Mouse (Mus musculus) stomach, embryonic 15.5 days (tissue): ENCODE data around the gene Kcnj9. TPM values are rescaled to one million over a fixed set of nuclear protein-coding genes. Genes with fewer than 3 reads are reported as not detected.

Experiments used
- ATAC-seq: fragments of 200-750 bp; cut with Nextera tagmentation; 2 replicates; pipeline ENCODE4 v1.8.0; 2017; ENCODE audit warnings: low read depth, moderate number of reproducible peaks, moderate TSS enrichment; ENCODE audit not compliant: insufficient read depth, low FRiP score
- H3K27ac ChIP-seq: fragments of 300-500 bp; sonication (generic); 2 replicates; pipeline ENCODE4 v1.5.1; 2015; ENCODE audit warnings: mild to moderate bottlenecking, inconsistent platforms
- H3K27me3 ChIP-seq: fragments of 300-500 bp; sonication (generic); replicated peaks from 2 replicates; pipeline ENCODE4 v1.6.1; 2015; ENCODE audit warnings: inconsistent platforms
- H3K36me3 ChIP-seq: fragments of 300-500 bp; sonication (generic); 2 replicates; pipeline ENCODE4 v1.6.1; 2015; ENCODE audit warnings: inconsistent platforms
- H3K4me1 ChIP-seq: fragments of 300-500 bp; sonication (generic); 2 replicates; pipeline ENCODE4 v1.6.1; 2015; ENCODE audit warnings: inconsistent platforms
- H3K4me2 ChIP-seq: fragments of 300-500 bp; sonication (generic); 2 replicates; pipeline ENCODE4 v1.6.1; 2015; ENCODE audit warnings: mild to moderate bottlenecking, inconsistent platforms
- H3K4me3 ChIP-seq: fragments of 300-500 bp; sonication (generic); replicated peaks from 2 replicates; pipeline ENCODE4 v1.5.1; 2015; ENCODE audit warnings: inconsistent platforms
- H3K9ac ChIP-seq: fragments of 300-500 bp; sonication (generic); 2 replicates; pipeline ENCODE4 v1.6.1; 2015; ENCODE audit warnings: inconsistent platforms
- H3K9me3 ChIP-seq: fragments of 300-500 bp; sonication (generic); 2 replicates; pipeline ENCODE4 v1.6.1; 2016; ENCODE audit warnings: inconsistent platforms
- WGBS: fragments of 180-500 bp; shearing (Covaris S2); methylation state at CpG from one replicate; pipeline ENCODE4 v1.1.7; 2015; 5-methylcytosine and 5-hydroxymethylcytosine counted together
- polyA plus RNA-seq: library from polyadenylated mRNA; unstranded; fragments of >200 nt; fragmentation: Nextera tagmentation; extraction: Ambion mirVana; gene quantifications from 2 replicates; pipeline ENCODE4 v1.2.1, GENCODE M21; 2015

Kcnj9 gene
- polyA plus RNA-seq, 1 experiment from 2014 or later, result 0.05 TPM

DNA sequence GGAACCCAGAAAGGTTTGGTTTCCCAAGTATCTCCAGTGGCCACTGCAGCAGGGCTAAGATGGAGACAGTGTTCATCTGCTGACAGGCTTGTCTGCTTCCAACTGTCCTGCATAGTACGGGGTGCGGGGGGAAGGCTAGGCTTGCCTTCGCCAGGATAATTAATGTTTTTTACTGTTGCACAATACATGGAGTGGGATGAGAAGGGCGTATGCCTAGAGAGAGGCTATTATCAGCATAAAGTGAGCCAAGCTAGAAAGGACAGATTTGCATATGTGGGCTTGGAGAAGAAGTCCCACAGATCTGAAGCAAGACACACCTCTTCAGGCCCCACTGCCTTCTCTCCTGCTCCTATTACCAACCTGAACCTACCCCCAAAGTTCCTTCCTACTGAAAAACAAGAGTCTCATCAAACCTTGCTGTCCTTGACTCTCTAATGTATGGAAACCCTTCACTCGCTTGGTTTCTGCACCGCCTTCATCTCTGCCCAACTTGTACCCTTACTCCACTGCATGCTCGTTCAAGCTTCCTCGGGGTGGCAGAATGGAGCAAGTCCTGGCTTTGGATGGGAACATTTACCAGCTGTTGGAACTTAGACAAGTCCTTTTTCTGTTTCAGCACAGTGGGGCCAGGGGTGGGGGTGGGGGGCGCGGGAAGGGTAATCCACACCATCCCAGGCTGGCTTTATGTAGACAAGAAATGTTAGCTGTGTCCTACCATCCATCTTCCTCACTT, 47.4 kb downstream of the Kcnj9 start:
- no peak for ATAC-seq
- no peak overlapping the region for H3K4me3 ChIP-seq
- H3K27me3 ChIP-seq, result no peaks in the 10 kb centered on the region
- no peak overlapping the region for H3K4me2 ChIP-seq
- no peak overlapping the region for H3K9ac ChIP-seq
- no peak overlapping the region for H3K27ac ChIP-seq
- no peaks in the 10 kb centered on the region for H3K9me3 ChIP-seq
- WGBS, result 66% methylated on average over 10 of the region's 10 CpGs
- no peaks in the 10 kb centered on the region for H3K36me3 ChIP-seq
- no peaks in the 10 kb centered on the region for H3K4me1 ChIP-seq

DNA sequence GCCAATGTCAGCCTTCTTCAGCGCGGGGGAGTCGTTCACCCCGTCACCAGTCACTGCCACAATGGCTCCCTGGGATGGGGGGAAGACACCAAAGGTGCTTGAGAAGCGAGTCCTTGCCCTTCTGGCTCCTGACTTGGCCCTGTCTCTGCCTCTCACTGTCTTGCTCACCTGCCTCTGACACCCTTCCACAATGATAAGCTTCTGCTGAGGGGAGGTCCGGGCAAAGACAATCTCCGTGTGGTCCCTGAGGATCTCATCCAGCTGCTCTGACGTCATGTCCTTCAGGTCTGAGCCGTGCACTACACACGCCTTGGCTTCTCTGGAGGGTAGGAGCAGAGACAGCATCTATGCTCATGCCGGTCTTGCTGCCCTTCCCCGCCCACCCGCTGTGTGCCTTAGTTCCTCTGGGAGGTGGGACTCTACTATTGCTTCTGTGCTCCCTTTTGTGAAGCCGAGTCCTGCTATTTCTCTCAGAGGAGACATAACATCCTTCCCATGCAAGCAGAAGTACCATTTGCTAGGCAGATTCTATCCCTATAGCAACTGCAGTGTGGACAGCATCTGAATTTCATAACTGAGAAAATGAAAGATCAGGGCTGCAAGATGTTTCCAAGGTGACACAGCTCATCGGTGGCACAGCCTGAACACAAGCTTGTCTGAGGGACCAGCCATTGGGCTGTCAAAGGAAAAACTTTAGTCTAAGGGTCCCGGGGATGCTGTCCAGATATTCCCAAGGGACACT, 49.2 kb downstream of the Kcnj9 start:
- Histone ChIP-seq H3K9me3 (no peaks in the 10 kb centered on the region), H3K4me3 (no peak overlapping the region), H3K27ac (no peak overlapping the region), H3K36me3 (no peaks in the 10 kb centered on the region), H3K4me2 (no peak overlapping the region), H3K4me1 (no peaks in the 10 kb centered on the region), H3K27me3 (no peaks in the 10 kb centered on the region), H3K9ac (no peak overlapping the region)
- no peak for ATAC-seq
- 79% methylated on average over 16 of the region's 16 CpGs for WGBS

DNA sequence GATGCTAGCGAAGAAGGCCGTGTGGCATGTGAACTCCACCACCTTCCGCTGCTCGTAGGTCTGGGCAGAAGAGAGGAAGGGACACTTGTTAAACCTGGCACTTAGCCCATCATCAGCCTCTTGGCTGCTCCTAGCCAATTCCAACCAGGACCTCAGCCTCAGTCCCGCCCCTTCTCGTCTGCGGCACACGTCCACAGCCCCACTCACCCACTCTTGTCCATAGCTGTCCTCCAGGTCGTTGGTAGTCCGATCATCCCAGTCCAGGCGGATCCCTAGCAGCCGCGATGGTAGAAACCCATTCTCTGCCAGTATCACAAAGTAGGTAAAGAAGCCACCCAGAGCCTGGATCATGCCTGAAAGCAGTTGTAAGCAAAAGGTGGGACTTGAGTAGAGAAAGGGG, 50.8 kb downstream of the Kcnj9 start:
- Histone ChIP-seq H3K9ac (no peak overlapping the region), H3K27me3 (no peaks in the 10 kb centered on the region), H3K27ac (no peak overlapping the region), H3K4me2 (no peak overlapping the region), H3K36me3 (no peaks in the 10 kb centered on the region), H3K4me3 (no peak overlapping the region), H3K4me1 (no peaks in the 10 kb centered on the region), H3K9me3 (no peaks in the 10 kb centered on the region)
- 88% methylated on average over 13 of the region's 13 CpGs for WGBS
- no peak for ATAC-seq

DNA sequence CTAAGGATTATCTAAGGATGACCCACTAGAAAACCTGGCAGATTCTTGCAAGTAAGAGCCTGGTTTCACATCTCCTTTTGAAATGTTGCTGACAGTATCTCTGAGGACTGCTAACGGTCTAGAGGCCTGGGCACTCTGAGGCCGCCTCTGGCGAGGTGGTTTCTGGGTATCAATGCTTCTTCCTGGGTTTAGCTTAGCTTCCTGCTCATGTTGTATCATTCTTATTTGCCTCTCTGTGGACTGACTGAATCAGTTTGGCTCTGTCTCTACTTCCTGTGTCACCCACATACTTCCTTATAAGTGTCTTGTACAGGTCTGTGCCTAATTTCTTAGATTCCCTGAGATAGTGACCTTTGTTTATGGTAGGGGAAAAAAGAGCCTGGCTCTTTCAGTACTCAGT, 51.9 kb downstream of the Kcnj9 start:
- no peaks in the 10 kb centered on the region for H3K36me3 ChIP-seq
- no peak overlapping the region for H3K9ac ChIP-seq
- H3K27me3 ChIP-seq, result no peaks in the 10 kb centered on the region
- no peak overlapping the region for H3K27ac ChIP-seq
- no peaks in the 10 kb centered on the region for H3K4me1 ChIP-seq
- H3K4me2 ChIP-seq, result no peak overlapping the region
- no peaks in the 10 kb centered on the region for H3K9me3 ChIP-seq
- no peak overlapping the region for H3K4me3 ChIP-seq
- 71% methylated on average over 3 of the region's 3 CpGs for WGBS
- ATAC-seq, result no peak

DNA sequence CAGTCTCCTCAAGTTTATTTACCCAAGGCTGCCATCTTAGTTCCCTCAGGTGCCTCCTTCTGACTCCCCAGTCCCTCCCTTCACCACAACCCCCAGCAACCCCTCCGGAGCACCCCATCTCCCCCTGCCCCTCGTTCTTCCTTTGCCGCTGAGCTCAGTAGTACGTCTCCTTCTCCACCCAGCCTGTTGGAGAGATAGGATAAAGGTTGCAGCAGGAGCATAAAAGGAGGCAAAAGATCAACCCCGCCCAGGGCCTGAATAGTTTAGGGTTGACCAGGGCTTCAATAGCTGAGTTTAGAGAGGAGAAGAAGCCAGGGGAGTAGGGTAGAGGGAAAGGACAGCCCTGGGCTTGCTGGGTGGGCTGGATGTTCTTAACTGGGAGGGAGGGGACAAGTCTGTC, 54.6 kb downstream of the Kcnj9 start:
- Histone ChIP-seq H3K4me3 (no peak overlapping the region), H3K36me3 (no peaks in the 10 kb centered on the region), H3K27ac (no peak overlapping the region), H3K4me1 (no peaks in the 10 kb centered on the region), H3K4me2 (no peak overlapping the region), H3K27me3 (no peaks in the 10 kb centered on the region), H3K9me3 (no peaks in the 10 kb centered on the region), H3K9ac (no peak overlapping the region)
- WGBS, result 74% methylated on average over 5 of the region's 5 CpGs
- no peak for ATAC-seq

DNA sequence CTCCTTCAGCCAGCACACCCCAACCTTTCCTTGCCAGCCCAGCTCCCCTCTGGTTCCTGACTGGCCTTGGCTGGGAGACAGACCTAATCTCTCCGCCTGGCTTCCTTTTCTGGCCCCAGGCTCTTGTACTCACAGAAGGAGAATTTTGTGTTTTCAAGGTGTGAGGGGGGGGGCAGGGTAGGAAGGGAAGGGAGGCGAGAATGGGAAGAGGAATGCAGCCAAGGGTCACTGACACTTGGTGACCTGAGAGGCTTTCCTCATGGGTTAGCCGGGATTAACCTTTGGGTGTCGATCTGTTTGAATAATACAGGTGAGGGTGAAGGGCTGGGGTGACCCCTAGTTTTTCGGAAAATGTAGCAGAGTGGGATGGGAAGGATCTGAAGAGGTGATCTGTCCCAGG, 55.0 kb downstream of the Kcnj9 start:
- Histone ChIP-seq H3K27ac (no peak overlapping the region), H3K27me3 (no peaks in the 10 kb centered on the region), H3K4me3 (no peak overlapping the region), H3K9ac (no peak overlapping the region), H3K4me2 (no peak overlapping the region), H3K9me3 (no peaks in the 10 kb centered on the region), H3K36me3 (no peaks in the 10 kb centered on the region), H3K4me1 (no peaks in the 10 kb centered on the region)
- 58% methylated on average over 5 of the region's 5 CpGs for WGBS
- no peak for ATAC-seq

DNA sequence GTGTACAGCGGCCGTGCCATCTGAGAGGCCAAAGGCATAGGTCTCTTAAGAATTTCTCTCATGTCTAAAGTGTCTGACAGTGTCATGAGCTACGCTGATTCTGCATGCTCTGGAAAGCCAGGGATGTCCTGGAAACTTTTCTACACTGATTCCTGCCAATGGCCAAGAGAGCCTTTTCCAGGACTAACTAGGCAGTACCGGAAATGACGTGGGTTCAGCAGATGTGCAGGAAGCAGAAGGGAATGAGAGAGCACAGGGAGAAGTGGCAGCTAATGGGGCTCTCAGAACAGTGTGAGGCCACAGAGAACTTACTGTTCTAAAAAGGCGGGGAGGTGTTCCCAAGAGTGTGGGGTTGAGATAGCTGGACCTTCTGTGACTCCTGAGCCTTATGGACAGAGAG, 55.7 kb downstream of the Kcnj9 start:
- WGBS, result 78% methylated on average over 6 of the region's 6 CpGs
- H3K36me3 ChIP-seq, result no peaks in the 10 kb centered on the region
- no peak for ATAC-seq

DNA sequence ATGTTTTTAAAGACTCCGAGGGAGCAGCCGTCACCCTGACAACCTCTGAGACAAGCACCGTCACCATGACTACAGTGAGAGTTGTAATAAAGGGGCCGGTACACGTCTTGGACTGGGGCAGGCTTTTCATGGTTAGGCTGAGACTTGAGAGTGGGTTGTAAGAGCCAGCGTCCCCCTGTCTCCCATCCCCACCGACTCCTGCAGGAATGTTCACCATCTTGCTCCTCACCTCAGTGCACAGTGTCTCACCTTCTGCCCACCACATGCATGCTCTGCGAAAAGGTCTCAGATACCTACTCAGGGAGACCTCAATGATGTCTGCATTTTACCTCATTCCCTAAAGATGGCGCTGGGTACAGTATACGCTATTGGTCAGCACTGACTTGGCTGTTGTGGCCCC, 57.4 kb downstream of the Kcnj9 start:
- H3K9ac ChIP-seq, result no peak overlapping the region

More for the DNA sequence above, 55.7 kb downstream of the Kcnj9 start:
- H3K27ac ChIP-seq, result no peak overlapping the region
- no peak overlapping the region for H3K4me2 ChIP-seq
- no peaks in the 10 kb centered on the region for H3K4me1 ChIP-seq
- no peaks in the 10 kb centered on the region for H3K27me3 ChIP-seq
- H3K9ac ChIP-seq, result no peak overlapping the region
- no peak overlapping the region for H3K4me3 ChIP-seq
- H3K9me3 ChIP-seq, result no peaks in the 10 kb centered on the region

DNA sequence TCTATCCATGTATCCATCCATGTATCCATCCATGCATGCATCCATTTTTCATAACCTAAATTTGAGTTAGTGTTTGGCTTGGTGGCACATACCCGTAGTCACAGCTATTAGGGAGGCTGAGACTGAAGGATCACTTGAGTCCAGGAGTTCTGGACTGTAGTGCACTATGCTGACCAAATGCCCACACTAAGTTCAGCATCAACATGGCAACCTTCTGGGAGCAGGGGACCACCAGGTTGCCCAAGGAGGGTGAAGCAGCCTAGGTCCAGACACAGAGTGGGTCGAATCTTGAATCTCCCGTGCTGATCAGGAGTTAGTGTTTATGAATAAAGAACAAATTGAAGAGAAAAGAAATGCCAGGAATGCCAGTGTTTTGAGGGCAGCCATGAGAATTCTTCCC, 57.9 kb downstream of the Kcnj9 start:
- Histone ChIP-seq H3K9ac (no peak overlapping the region), H3K4me2 (no peak overlapping the region), H3K4me1 (no peaks in the 10 kb centered on the region), H3K27me3 (no peaks in the 10 kb centered on the region), H3K36me3 (no peaks in the 10 kb centered on the region), H3K27ac (no peak overlapping the region), H3K9me3 (no peaks in the 10 kb centered on the region), H3K4me3 (no peak overlapping the region)
- WGBS, result 79% methylated on average over 3 of the region's 3 CpGs
- no peak for ATAC-seq

More for the DNA sequence above, 57.4 kb downstream of the Kcnj9 start:
- H3K27me3 ChIP-seq, result no peaks in the 10 kb centered on the region
- H3K9me3 ChIP-seq, result no peaks in the 10 kb centered on the region
- H3K4me2 ChIP-seq, result no peak overlapping the region
- no peak overlapping the region for H3K27ac ChIP-seq
- H3K36me3 ChIP-seq, result no peaks in the 10 kb centered on the region
- no peak for ATAC-seq
- WGBS, result 67% methylated on average over 10 of the region's 10 CpGs
- no peaks in the 10 kb centered on the region for H3K4me1 ChIP-seq
- no peak overlapping the region for H3K4me3 ChIP-seq

Other genes with a start within 250 kb of the Kcnj9 start
- 190 and 220 TPM in 2 replicates for gene Copa, start 246.8 kb downstream of the Kcnj9 start, polyA plus RNA-seq
- 114 and 133 TPM in 2 replicates for gene Ncstn, start 246.5 kb downstream of the Kcnj9 start, polyA plus RNA-seq
- gene Pex19, start 202.6 kb downstream of the Kcnj9 start, polyA plus RNA-seq, result 112 and 132 TPM in 2 replicates
- 106 and 121 TPM in 2 replicates for gene Dcaf8, start 181.2 kb downstream of the Kcnj9 start, polyA plus RNA-seq
- gene Pea15a, start 122.5 kb downstream of the Kcnj9 start, polyA plus RNA-seq, result 103 and 108 TPM in 2 replicates
- gene Casq1, start 109.5 kb downstream of the Kcnj9 start, polyA plus RNA-seq, result 16.2 and 17.4 TPM in 2 replicates
- not detected in 2 replicates for gene Atp1a4, start 70.9 kb downstream of the Kcnj9 start, polyA plus RNA-seq
- 44.8 and 45.0 TPM in 2 replicates for gene Igsf8, start 67.7 kb downstream of the Kcnj9 start, polyA plus RNA-seq
- 4.2 and 4.3 TPM in 2 replicates for gene Atp1a2, start 31.3 kb downstream of the Kcnj9 start, polyA plus RNA-seq
- gene Kcnj10, start 11.9 kb upstream of the Kcnj9 start, polyA plus RNA-seq, result 0.10 and 0.17 TPM in 2 replicates
- 6.1 and 6.7 TPM in 2 replicates for gene Pigm, start 47.2 kb upstream of the Kcnj9 start, polyA plus RNA-seq
- gene Slamf9, start 146.0 kb upstream of the Kcnj9 start, polyA plus RNA-seq, result 0.79 and 1.0 TPM in 2 replicates
- 49.0 and 50.1 TPM in 2 replicates for gene Igsf9, start 152.5 kb upstream of the Kcnj9 start, polyA plus RNA-seq
- gene Tagln2, start 170.7 kb upstream of the Kcnj9 start, polyA plus RNA-seq, result 341 and 366 TPM in 2 replicates
- gene Cfap45, start 191.5 kb upstream of the Kcnj9 start, polyA plus RNA-seq, result 2.4 TPM in 2 replicates
- 0.46 and 1.8 TPM in 2 replicates for gene Vsig8, start 226.6 kb upstream of the Kcnj9 start, polyA plus RNA-seq